Mouse (Mus musculus): ENCODE data around the gene Rnf115. TPM values are rescaled to one million over a fixed set of nuclear protein-coding genes. Genes with fewer than 3 reads are reported as not detected.

The Rnf115 gene
- polyA plus RNA-seq, 2 experiments, result 27.1 to 46.4 TPM

GRCm38 (mm10) chr3:96823701-96824100 lies 96.2 kb downstream of the Rnf115 start:
- no peak for ATAC-seq (ENCODE audit: low FRiP score, low read depth)
- no peak for TF ChIP-seq POLR2A (IDR thresholded peaks at IDR 0.05; ENCODE audit: borderline replicate concordance, extremely low read depth, insufficient read depth, insufficient read length)
- 27% methylated on average over 3 of the region's 3 CpGs for WGBS

DNA sequence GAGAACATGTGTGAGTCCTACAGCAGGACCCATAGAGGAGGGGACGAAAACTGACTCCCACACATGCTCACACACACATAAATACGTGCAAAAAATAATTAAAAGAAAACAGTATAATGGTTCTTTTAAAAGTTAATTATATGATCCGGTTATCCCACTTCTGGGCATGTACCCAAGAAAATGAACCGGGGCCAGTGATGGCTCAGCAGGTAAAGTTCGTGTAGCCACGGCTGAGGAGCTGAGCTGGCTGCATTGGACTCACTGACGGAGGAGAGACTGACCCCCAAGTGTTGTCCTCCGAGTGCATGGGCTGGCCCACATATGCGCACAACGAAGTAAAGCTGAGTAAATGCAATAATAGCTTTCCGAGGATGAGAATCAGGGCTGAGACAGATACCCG lies 97.2 kb downstream of the Rnf115 start:
- no peak for DNase-seq (ENCODE audit: low spot score)
- no peak overlapping the region for H3K9ac ChIP-seq (ENCODE audit: low read depth, low read length, severe bottlenecking)
- H3K36me3 ChIP-seq (ENCODE audit: control insufficient read depth, insufficient read depth, low read length), result no peaks in the 10 kb centered on the region
- H3K4me3 ChIP-seq (replicated peaks; ENCODE audit: low read length), result no peak overlapping the region
- WGBS, result 66% methylated on average over 12 of the region's 12 CpGs
- no peak for ATAC-seq (ENCODE audit: low FRiP score, low read depth)
- H3K9me3 ChIP-seq (ENCODE audit: control insufficient read depth, low read length), result no peaks in the 10 kb centered on the region
- H3K4me1 ChIP-seq (ENCODE audit: control insufficient read depth, insufficient read depth, low read length), result no peaks in the 10 kb centered on the region
- no peak overlapping the region for H3K4me2 ChIP-seq (replicated peaks; ENCODE audit: low read depth, low read length, severe bottlenecking)
- H3K27ac ChIP-seq (replicated peaks; ENCODE audit: low read depth, low read length), result no peak overlapping the region
- no peaks in the 10 kb centered on the region for H3K27me3 ChIP-seq (ENCODE audit: control insufficient read depth, insufficient read depth, low read length)
- TF ChIP-seq POLR2A (IDR thresholded peaks at IDR 0.05; ENCODE audit: borderline replicate concordance, extremely low read depth, insufficient read depth, insufficient read length), result no peak

More at GRCm38 (mm10) chr3:96823701-96824100, 96.2 kb downstream of the Rnf115 start:
- Histone ChIP-seq H3K4me2 (replicated peaks; ENCODE audit: low read depth, low read length, severe bottlenecking) (no peak overlapping the region), H3K36me3 (ENCODE audit: control insufficient read depth, insufficient read depth, low read length) (no peaks in the 10 kb centered on the region), H3K27ac (replicated peaks; ENCODE audit: low read depth, low read length) (no peak overlapping the region), H3K4me3 (replicated peaks; ENCODE audit: low read length) (no peak overlapping the region), H3K9me3 (ENCODE audit: control insufficient read depth, low read length) (no peaks in the 10 kb centered on the region), H3K27me3 (ENCODE audit: control insufficient read depth, insufficient read depth, low read length) (no peaks in the 10 kb centered on the region), H3K4me1 (ENCODE audit: control insufficient read depth, insufficient read depth, low read length) (no peaks in the 10 kb centered on the region), H3K9ac (ENCODE audit: low read depth, low read length, severe bottlenecking) (no peak overlapping the region)
- no peak for DNase-seq (ENCODE audit: low spot score)

DNA sequence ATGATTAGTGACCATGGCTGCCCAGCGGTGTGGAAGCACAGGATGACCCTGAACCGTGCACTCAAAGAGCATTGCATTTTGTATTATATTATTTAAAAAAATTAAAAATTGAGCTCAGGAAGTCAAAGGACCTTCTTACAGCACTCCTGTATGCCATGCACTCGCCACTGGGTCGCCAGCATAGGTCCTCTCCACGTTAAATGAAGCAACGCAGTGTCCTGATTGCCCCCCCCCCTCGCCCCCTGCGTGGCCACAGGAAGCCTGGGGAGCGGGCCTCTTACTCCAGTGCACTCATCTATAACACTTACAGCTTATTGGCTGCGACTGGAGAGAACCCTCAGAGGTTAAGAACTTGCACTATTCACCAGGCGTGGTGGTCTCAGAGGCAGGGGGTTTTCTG lies 97.8 kb downstream of the Rnf115 start:
- H3K4me2 ChIP-seq (replicated peaks; ENCODE audit: low read depth, low read length, severe bottlenecking), result no peak overlapping the region
- DNase-seq (ENCODE audit: low spot score) (no peak), ATAC-seq (ENCODE audit: low FRiP score, low read depth) (no peak)
- no peak overlapping the region for H3K27ac ChIP-seq (replicated peaks; ENCODE audit: low read depth, low read length)
- 40% methylated on average over 11 of the region's 11 CpGs for WGBS
- no peaks in the 10 kb centered on the region for H3K27me3 ChIP-seq (ENCODE audit: control insufficient read depth, insufficient read depth, low read length)
- H3K9me3 ChIP-seq (ENCODE audit: control insufficient read depth, low read length), result no peaks in the 10 kb centered on the region
- no peak overlapping the region for H3K4me3 ChIP-seq (replicated peaks; ENCODE audit: low read length)
- H3K36me3 ChIP-seq (ENCODE audit: control insufficient read depth, insufficient read depth, low read length), result no peaks in the 10 kb centered on the region
- TF ChIP-seq POLR2A (IDR thresholded peaks at IDR 0.05; ENCODE audit: borderline replicate concordance, extremely low read depth, insufficient read depth, insufficient read length), result no peak
- H3K9ac ChIP-seq (ENCODE audit: low read depth, low read length, severe bottlenecking), result no peak overlapping the region
- no peaks in the 10 kb centered on the region for H3K4me1 ChIP-seq (ENCODE audit: control insufficient read depth, insufficient read depth, low read length)

DNA sequence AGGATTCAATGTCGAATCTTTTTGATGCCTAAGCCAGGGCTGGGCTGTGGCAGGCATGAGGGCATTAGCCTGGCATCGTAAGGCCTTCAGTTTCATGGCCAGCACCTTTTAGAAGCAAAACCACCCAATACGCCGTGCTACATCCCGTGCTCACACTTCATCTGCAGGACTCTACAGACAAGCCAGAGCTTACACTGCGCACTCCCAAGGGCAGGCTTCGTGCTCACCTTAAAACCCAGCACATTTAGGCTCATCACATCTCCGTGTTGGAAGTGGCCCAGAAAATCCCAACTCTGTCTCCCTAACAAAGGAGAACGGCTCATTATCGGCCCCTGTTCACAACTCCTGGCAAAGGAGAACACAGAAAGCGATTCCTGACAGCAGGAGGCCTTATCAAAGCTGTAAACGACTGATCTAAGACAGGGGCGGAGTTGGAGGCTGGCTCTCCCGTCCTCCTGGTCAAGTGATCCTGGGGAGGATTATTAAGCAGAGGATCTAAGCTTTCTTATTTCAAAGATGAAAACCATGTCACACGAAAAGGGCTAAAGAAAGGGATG lies 100.9 kb downstream of the Rnf115 start:
- H3K9me3 ChIP-seq (ENCODE audit: control insufficient read depth, low read length), result no peaks in the 10 kb centered on the region
- TF ChIP-seq POLR2A (IDR thresholded peaks at IDR 0.05; ENCODE audit: borderline replicate concordance, extremely low read depth, insufficient read depth, insufficient read length), result no peak
- no peaks in the 10 kb centered on the region for H3K36me3 ChIP-seq (ENCODE audit: control insufficient read depth, insufficient read depth, low read length)
- no peak overlapping the region for H3K9ac ChIP-seq (ENCODE audit: low read depth, low read length, severe bottlenecking)
- H3K4me1 ChIP-seq (ENCODE audit: control insufficient read depth, insufficient read depth, low read length), result no peaks in the 10 kb centered on the region
- H3K27ac ChIP-seq (replicated peaks; ENCODE audit: low read depth, low read length), result no peak overlapping the region
- WGBS, result 35% methylated on average over 15 of the region's 15 CpGs
- ATAC-seq (ENCODE audit: low FRiP score, low read depth), result no peak
- no peak for DNase-seq (ENCODE audit: low spot score)
- no peaks in the 10 kb centered on the region for H3K27me3 ChIP-seq (ENCODE audit: control insufficient read depth, insufficient read depth, low read length)
- no peak overlapping the region for H3K4me2 ChIP-seq (replicated peaks; ENCODE audit: low read depth, low read length, severe bottlenecking)
- H3K4me3 ChIP-seq (replicated peaks; ENCODE audit: low read length), result no peak overlapping the region

DNA sequence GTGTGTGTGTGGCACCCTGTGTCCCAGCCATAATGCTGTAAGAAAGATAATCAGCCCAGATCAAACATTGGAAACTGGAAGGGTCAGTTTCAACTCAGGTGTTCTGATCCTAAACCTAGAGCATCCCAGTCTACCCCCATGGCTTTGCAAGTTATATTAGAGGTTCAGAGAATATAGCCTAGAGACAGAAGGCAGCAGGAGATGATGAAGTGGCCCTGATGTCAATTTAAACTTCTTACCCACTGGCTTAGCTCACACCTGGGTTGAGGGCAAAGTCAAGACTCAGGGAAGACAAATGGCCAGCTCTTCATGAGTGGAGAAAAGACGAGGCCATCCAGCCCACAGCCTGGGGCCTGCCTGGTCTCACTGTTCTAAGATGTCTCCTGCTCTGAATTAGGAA lies 101.5 kb downstream of the Rnf115 start, which contains the start of the genes Pdzk1 and Cd160:
TSS of gene Pdzk1 (plus strand) at position 301 of the 400 bp plus-strand sequence.
TSS of gene Cd160 (minus strand) at position 368 of the 400 bp plus-strand sequence.
- Histone ChIP-seq H3K9ac (ENCODE audit: low read depth, low read length, severe bottlenecking) (no peak within 1 kb of the TSS), H3K27me3 (ENCODE audit: control insufficient read depth, insufficient read depth, low read length) (no peaks in the 10 kb centered on the region), H3K9me3 (ENCODE audit: control insufficient read depth, low read length) (no peaks in the 10 kb centered on the region), H3K36me3 (ENCODE audit: control insufficient read depth, insufficient read depth, low read length) (no peaks in the 10 kb centered on the region), H3K4me2 (replicated peaks; ENCODE audit: low read depth, low read length, severe bottlenecking) (no peak within 1 kb of the TSS), H3K27ac (replicated peaks; ENCODE audit: low read depth, low read length) (no peak within 1 kb of the TSS), H3K4me3 (replicated peaks; ENCODE audit: low read length) (no peak within 1 kb of the TSS), H3K4me1 (ENCODE audit: control insufficient read depth, insufficient read depth, low read length) (no peaks in the 10 kb centered on the region)
- DNase-seq (ENCODE audit: low spot score) (no peak), ATAC-seq (ENCODE audit: low FRiP score, low read depth) (no peak)
- WGBS, result 70% methylated on average over 1 of the region's 1 CpGs
- no peak for TF ChIP-seq POLR2A (IDR thresholded peaks at IDR 0.05; ENCODE audit: borderline replicate concordance, extremely low read depth, insufficient read depth, insufficient read length)

Data from limb, embryonic 14.5 days (tissue).